ENCODE assay signal across 8 mouse cellular contexts in genomic region chr2:163996275-163996674, GRCm38 (mm10). TPM values are rescaled to one million over a fixed set of nuclear protein-coding genes. Genes with fewer than 3 reads are reported as not detected.
A peak's percentile ranks its signal among the peaks of the same experiment; 100 is the strongest.
DNase-seq lines count a peak whose midpoint lies in the region; ATAC-seq and TF ChIP-seq lines count a peak whose summit lies in the region.

No protein-coding gene starts in this region.

- no peak for TF ChIP-seq POLR2A in cortical plate, adult 2 months (IDR thresholded peaks at IDR 0.05; ENCODE audit: extremely low read depth, insufficient read depth, low read length)

- H3K9ac ChIP-seq in kidney, embryonic 16.5 days (replicated peaks; ENCODE audit: low read length): peak overlapping the region; percentile 96
- H3K9ac ChIP-seq in hindbrain, embryonic 16.5 days (ENCODE audit: low read depth, low read length): peak overlapping the region; percentile 99
- peak overlapping the region; percentile 93 for H3K9ac ChIP-seq in midbrain, embryonic 16.5 days (ENCODE audit: low read depth, low read length)

- WGBS in kidney, embryonic 16.5 days: 65% methylated on average over 6 of the region's 6 CpGs
- 75% methylated on average over 6 of the region's 6 CpGs for WGBS in hindbrain, embryonic 16.5 days
- WGBS in midbrain, embryonic 16.5 days: 82% methylated on average over 6 of the region's 6 CpGs

- H3K27me3 ChIP-seq in kidney, embryonic 16.5 days (ENCODE audit: insufficient read depth, low read length): no peaks in the 10 kb centered on the region
- H3K27me3 ChIP-seq in hindbrain, embryonic 16.5 days (replicated peaks; ENCODE audit: control insufficient read depth, insufficient read depth, low read length): no peaks in the 10 kb centered on the region
- H3K27me3 ChIP-seq in midbrain, embryonic 16.5 days (ENCODE audit: control insufficient read depth, insufficient read depth, low read depth, low read length): no peaks in the 10 kb centered on the region

- no peak for TF ChIP-seq CTCF in cortical plate, adult 2 months (IDR thresholded peaks at IDR 0.05; ENCODE audit: extremely low read depth, insufficient read depth, low read length)

- ATAC-seq in kidney, embryonic 16.5 days (ENCODE audit: low FRiP score, low TSS enrichment): no peak
- ATAC-seq in hindbrain, embryonic 16.5 days: no peak
- ATAC-seq in midbrain, embryonic 16.5 days: no peak

- no peaks in the 10 kb centered on the region for H3K36me3 ChIP-seq in kidney, embryonic 16.5 days (ENCODE audit: insufficient read depth, low read length)
- 0 out of 2 replicates have a peak, but pooled peaks cover 2% of the 10 kb centered on the region for H3K36me3 ChIP-seq in hindbrain, embryonic 16.5 days (ENCODE audit: control insufficient read depth, insufficient read depth, low read length)
- H3K36me3 ChIP-seq in midbrain, embryonic 16.5 days (ENCODE audit: control insufficient read depth, insufficient read depth, low read length): no peaks in the 10 kb centered on the region

- H3K4me2 ChIP-seq in kidney, embryonic 16.5 days (replicated peaks; ENCODE audit: low read depth, low read length): peak overlapping the region; percentile 79
- peak overlapping the region; percentile 72 for H3K4me2 ChIP-seq in hindbrain, embryonic 16.5 days (ENCODE audit: low read length)
- H3K4me2 ChIP-seq in midbrain, embryonic 16.5 days (ENCODE audit: low read length): peak overlapping the region; percentile 75

- DNase-seq in kidney, postnatal 4 days: no peak
- no peak for DNase-seq in right cerebral cortex, postnatal 25 days
- no peak for DNase-seq in layer of hippocampus, postnatal 14 days (ENCODE audit: low spot score in 2 of 2)
- DNase-seq in adrenal gland, postnatal 4 days (ENCODE audit: low spot score in 2 of 2): no peak

- no peak overlapping the region for H3K27ac ChIP-seq in kidney, embryonic 16.5 days (ENCODE audit: low read length)
- no peak overlapping the region for H3K27ac ChIP-seq in cortical plate, adult 2 months (ENCODE audit: insufficient read depth, low read length)
- H3K27ac ChIP-seq in hindbrain, embryonic 16.5 days (ENCODE audit: low read depth, low read length): no peak overlapping the region
- no peak overlapping the region for H3K27ac ChIP-seq in midbrain, embryonic 16.5 days (ENCODE audit: low read length)

- H3K4me3 ChIP-seq in kidney, embryonic 16.5 days (ENCODE audit: low read length): peak overlapping the region; percentile 95
- H3K4me3 ChIP-seq in cortical plate, adult 2 months (ENCODE audit: insufficient read depth, low read length): peak overlapping the region; percentile 85
- H3K4me3 ChIP-seq in hindbrain, embryonic 16.5 days (ENCODE audit: low read length): peak overlapping the region; percentile 87
- peak overlapping the region; percentile 99 for H3K4me3 ChIP-seq in midbrain, embryonic 16.5 days (ENCODE audit: low read depth, low read length)

- H3K4me1 ChIP-seq in kidney, embryonic 16.5 days (ENCODE audit: insufficient read depth, low read length): peaks cover 18% of the 10 kb centered on the region; the same call in 1 of the 2 replicates
- peaks cover 7% of the 10 kb centered on the region for H3K4me1 ChIP-seq in cortical plate, adult 2 months (ENCODE audit: control insufficient read depth, insufficient read depth, low read length)
- peaks cover 26% of the 10 kb centered on the region for H3K4me1 ChIP-seq in hindbrain, embryonic 16.5 days (ENCODE audit: control insufficient read depth, insufficient read depth, low read depth, low read length)
- H3K4me1 ChIP-seq in midbrain, embryonic 16.5 days (ENCODE audit: control insufficient read depth, insufficient read depth, low read length): peaks cover 34% of the 10 kb centered on the region

- no peaks in the 10 kb centered on the region for H3K9me3 ChIP-seq in kidney, embryonic 16.5 days (ENCODE audit: low read length)
- H3K9me3 ChIP-seq in hindbrain, embryonic 16.5 days (ENCODE audit: control insufficient read depth, low read length): peaks cover 2% of the 10 kb centered on the region; the same call in 1 of the 2 replicates
- H3K9me3 ChIP-seq in midbrain, embryonic 16.5 days (replicated peaks; ENCODE audit: control insufficient read depth, low read length, poor library complexity, severe bottlenecking): no peaks in the 10 kb centered on the region

RNA-seq across cellular contexts. Expression of gene Ywhab, which starts 1.5 kb away (rescaled TPM):
- 297 and 300 TPM in 2 replicates for polyA plus RNA-seq in kidney, embryonic 16.5 days (2015; fragmentation: Nextera tagmentation; extraction: Ambion mirVana)
- 307 and 314 TPM in 2 replicates for polyA plus RNA-seq in cortical plate, adult 2 months (2012; rRNA removed)
- 507 and 529 TPM in 2 replicates for polyA plus RNA-seq in hindbrain, embryonic 16.5 days (2015; fragmentation: Nextera tagmentation; extraction: Ambion mirVana)
- polyA plus RNA-seq in midbrain, embryonic 16.5 days (2015; fragmentation: Nextera tagmentation; extraction: Ambion mirVana): 533 and 553 TPM in 2 replicates
- 100 to 1,000 TPM; 573 to 578 TPM for total RNA-seq in layer of hippocampus, postnatal 14 days (2021)
- total RNA-seq in adrenal gland, postnatal 4 days (2021): 100 to 1,000 TPM; 260 to 263 TPM

RNA-seq across cellular contexts. Expression of gene Pabpc1l, which starts 29.0 kb away (rescaled TPM):
- polyA plus RNA-seq in kidney, embryonic 16.5 days (2015; fragmentation: Nextera tagmentation; extraction: Ambion mirVana): 1.7 and 1.8 TPM in 2 replicates
- 0.78 and 1.0 TPM in 2 replicates for polyA plus RNA-seq in cortical plate, adult 2 months (2012; rRNA removed)
- polyA plus RNA-seq in hindbrain, embryonic 16.5 days (2015; fragmentation: Nextera tagmentation; extraction: Ambion mirVana): 0.90 and 2.1 TPM in 2 replicates
- 1.8 and 2.5 TPM in 2 replicates for polyA plus RNA-seq in midbrain, embryonic 16.5 days (2015; fragmentation: Nextera tagmentation; extraction: Ambion mirVana)
- 1 to 10 TPM in 1 of 2 experiments, under 1 TPM in 1; 0.69 to 1.7 TPM for total RNA-seq in layer of hippocampus, postnatal 14 days (2021)
- 1 to 10 TPM; 3.6 to 3.8 TPM for total RNA-seq in adrenal gland, postnatal 4 days (2021)
